Mouse (Mus musculus): ENCODE data around the gene Pogz. TPM values are rescaled to one million over a fixed set of nuclear protein-coding genes. Genes with fewer than 3 reads are reported as not detected.
A peak's percentile ranks its signal among the peaks of the same experiment; 100 is the strongest.

The Pogz gene
- polyA plus RNA-seq, 1 experiment from 2014 or later: 22.0 TPM

GRCm38 (mm10) chr3:94821008-94821638 lies 16.2 kb upstream of the Pogz start:
- H3K9me3 ChIP-seq (replicated peaks; ENCODE audit: control insufficient read depth, low read length): no peaks in the 10 kb centered on the region
- ATAC-seq (peak; percentile 78), DNase-seq (ENCODE audit: low spot score) (peak; percentile 91)
- 2% methylated on average over 31 of the region's 31 CpGs for WGBS
- H3K27me3 ChIP-seq (replicated peaks; ENCODE audit: control insufficient read depth, insufficient read depth, low read length): no peaks in the 10 kb centered on the region
- H3K9ac ChIP-seq (ENCODE audit: low read length): peak overlapping the region; percentile 79
- H3K4me1 ChIP-seq (ENCODE audit: control insufficient read depth, insufficient read depth, low read length): peaks cover 5% of the 10 kb centered on the region; the same call in 1 of the 2 replicates
- no peaks in the 10 kb centered on the region for H3K36me3 ChIP-seq (ENCODE audit: control insufficient read depth, insufficient read depth, low read length)
- peak overlapping the region; percentile 71 for H3K4me3 ChIP-seq (ENCODE audit: low read depth, low read length)
- peak overlapping the region; percentile 67 for H3K4me2 ChIP-seq (ENCODE audit: low read length)
- peak overlapping the region; percentile 90 for H3K27ac ChIP-seq (ENCODE audit: low read depth, low read length)

GRCm38 (mm10) chr3:94822082-94822481 lies 15.3 kb upstream of the Pogz start:
- Histone ChIP-seq H3K27ac (ENCODE audit: low read depth, low read length) (peak overlapping the region; percentile 90), H3K9ac (ENCODE audit: low read length) (peak overlapping the region; percentile 79), H3K27me3 (replicated peaks; ENCODE audit: control insufficient read depth, insufficient read depth, low read length) (no peaks in the 10 kb centered on the region), H3K4me1 (ENCODE audit: control insufficient read depth, insufficient read depth, low read length) (peaks cover 5% of the 10 kb centered on the region; the same call in 1 of the 2 replicates), H3K4me2 (ENCODE audit: low read length) (peak overlapping the region; percentile 67), H3K36me3 (ENCODE audit: control insufficient read depth, insufficient read depth, low read length) (no peaks in the 10 kb centered on the region), H3K4me3 (ENCODE audit: low read depth, low read length) (peak overlapping the region; percentile 71), H3K9me3 (replicated peaks; ENCODE audit: control insufficient read depth, low read length) (no peaks in the 10 kb centered on the region)
- DNase-seq (ENCODE audit: low spot score): no peak
- 84% methylated on average over 4 of the region's 4 CpGs for WGBS
- ATAC-seq: peak; percentile 47; the same call in 1 of the 2 replicates

- no peak overlapping the region for H3K27ac ChIP-seq (ENCODE audit: low read depth, low read length)
- DNase-seq (ENCODE audit: low spot score) (no peak), ATAC-seq (no peak)
- H3K4me1 ChIP-seq (ENCODE audit: control insufficient read depth, insufficient read depth, low read length): peaks cover 5% of the 10 kb centered on the region; the same call in 1 of the 2 replicates
- 84% methylated on average over 3 of the region's 3 CpGs for WGBS
- no peak overlapping the region for H3K4me3 ChIP-seq (ENCODE audit: low read depth, low read length)
- no peak overlapping the region for H3K9ac ChIP-seq (ENCODE audit: low read length)
- H3K4me2 ChIP-seq (ENCODE audit: low read length): no peak overlapping the region
- H3K27me3 ChIP-seq (replicated peaks; ENCODE audit: control insufficient read depth, insufficient read depth, low read length): no peaks in the 10 kb centered on the region
- H3K9me3 ChIP-seq (replicated peaks; ENCODE audit: control insufficient read depth, low read length): no peaks in the 10 kb centered on the region
- no peaks in the 10 kb centered on the region for H3K36me3 ChIP-seq (ENCODE audit: control insufficient read depth, insufficient read depth, low read length)
Observed at GRCm38 (mm10) chr3:94824110-94824509, 13.3 kb upstream of the Pogz start.

GRCm38 (mm10) chr3:94832100-94832499 lies 5.3 kb upstream of the Pogz start:
- H3K9ac ChIP-seq (ENCODE audit: low read length): peak overlapping the region; percentile 10; the same call in 1 of the 2 replicates
- no peaks in the 10 kb centered on the region for H3K36me3 ChIP-seq (ENCODE audit: control insufficient read depth, insufficient read depth, low read length)
- WGBS: 22% methylated on average over 9 of the region's 9 CpGs

GRCm38 (mm10) chr3:94832701-94833100 lies 4.7 kb upstream of the Pogz start:
- WGBS: 88% methylated on average over 5 of the region's 5 CpGs
- Histone ChIP-seq H3K9ac (ENCODE audit: low read length) (no peak overlapping the region), H3K36me3 (ENCODE audit: control insufficient read depth, insufficient read depth, low read length) (no peaks in the 10 kb centered on the region), H3K27ac (ENCODE audit: low read depth, low read length) (no peak overlapping the region), H3K4me1 (ENCODE audit: control insufficient read depth, insufficient read depth, low read length) (peaks cover 3% of the 10 kb centered on the region; the same call in 1 of the 2 replicates), H3K9me3 (replicated peaks; ENCODE audit: control insufficient read depth, low read length) (no peaks in the 10 kb centered on the region), H3K4me2 (ENCODE audit: low read length) (no peak overlapping the region), H3K27me3 (replicated peaks; ENCODE audit: control insufficient read depth, insufficient read depth, low read length) (no peaks in the 10 kb centered on the region), H3K4me3 (ENCODE audit: low read depth, low read length) (no peak overlapping the region)
- ATAC-seq: no peak
- DNase-seq (ENCODE audit: low spot score): no peak

More at GRCm38 (mm10) chr3:94832100-94832499, 5.3 kb upstream of the Pogz start:
- ATAC-seq (no peak), DNase-seq (ENCODE audit: low spot score) (no peak)
- Histone ChIP-seq H3K9me3 (replicated peaks; ENCODE audit: control insufficient read depth, low read length) (no peaks in the 10 kb centered on the region), H3K27ac (ENCODE audit: low read depth, low read length) (no peak overlapping the region), H3K27me3 (replicated peaks; ENCODE audit: control insufficient read depth, insufficient read depth, low read length) (no peaks in the 10 kb centered on the region), H3K4me3 (ENCODE audit: low read depth, low read length) (no peak overlapping the region), H3K4me2 (ENCODE audit: low read length) (no peak overlapping the region), H3K4me1 (ENCODE audit: control insufficient read depth, insufficient read depth, low read length) (peaks cover 3% of the 10 kb centered on the region; the same call in 1 of the 2 replicates)

- ATAC-seq (no peak), DNase-seq (ENCODE audit: low spot score) (no peak)
- no peak overlapping the region for H3K4me2 ChIP-seq (ENCODE audit: low read length)
- no peak overlapping the region for H3K27ac ChIP-seq (ENCODE audit: low read depth, low read length)
- no peaks in the 10 kb centered on the region for H3K36me3 ChIP-seq (ENCODE audit: control insufficient read depth, insufficient read depth, low read length)
- H3K9me3 ChIP-seq (replicated peaks; ENCODE audit: control insufficient read depth, low read length): no peaks in the 10 kb centered on the region
- peaks cover 3% of the 10 kb centered on the region; the same call in 1 of the 2 replicates for H3K4me1 ChIP-seq (ENCODE audit: control insufficient read depth, insufficient read depth, low read length)
- no peaks in the 10 kb centered on the region for H3K27me3 ChIP-seq (replicated peaks; ENCODE audit: control insufficient read depth, insufficient read depth, low read length)
- H3K9ac ChIP-seq (ENCODE audit: low read length): no peak overlapping the region
- H3K4me3 ChIP-seq (ENCODE audit: low read depth, low read length): no peak overlapping the region
Observed at GRCm38 (mm10) chr3:94833358-94833757, 4.0 kb upstream of the Pogz start.

GRCm38 (mm10) chr3:94835396-94835795 lies 2.0 kb upstream of the Pogz start:
- no peak overlapping the region for H3K4me3 ChIP-seq (ENCODE audit: low read depth, low read length)
- DNase-seq (ENCODE audit: low spot score): no peak
- no peak for ATAC-seq

GRCm38 (mm10) chr3:94837959-94838496 lies 661 bp downstream of the Pogz start:
- Histone ChIP-seq H3K9me3 (replicated peaks; ENCODE audit: control insufficient read depth, low read length) (no peaks in the 10 kb centered on the region), H3K4me3 (ENCODE audit: low read depth, low read length) (peak overlapping the region; percentile 64), H3K27ac (ENCODE audit: low read depth, low read length) (peak overlapping the region; percentile 100), H3K9ac (ENCODE audit: low read length) (peak overlapping the region; percentile 91), H3K36me3 (ENCODE audit: control insufficient read depth, insufficient read depth, low read length) (no peaks in the 10 kb centered on the region), H3K27me3 (replicated peaks; ENCODE audit: control insufficient read depth, insufficient read depth, low read length) (no peaks in the 10 kb centered on the region), H3K4me2 (ENCODE audit: low read length) (peak overlapping the region; percentile 63), H3K4me1 (ENCODE audit: control insufficient read depth, insufficient read depth, low read length) (peaks cover 14% of the 10 kb centered on the region)
- DNase-seq (ENCODE audit: low spot score) (peak; percentile 92), ATAC-seq (peak; percentile 78)
- WGBS: under 1% methylated on average over 25 of the region's 62 CpGs

More at GRCm38 (mm10) chr3:94835396-94835795, 2.0 kb upstream of the Pogz start:
- H3K9ac ChIP-seq (ENCODE audit: low read length): no peak overlapping the region
- H3K27me3 ChIP-seq (replicated peaks; ENCODE audit: control insufficient read depth, insufficient read depth, low read length): no peaks in the 10 kb centered on the region
- no peaks in the 10 kb centered on the region for H3K9me3 ChIP-seq (replicated peaks; ENCODE audit: control insufficient read depth, low read length)
- H3K4me1 ChIP-seq (ENCODE audit: control insufficient read depth, insufficient read depth, low read length): peaks cover 14% of the 10 kb centered on the region
- H3K4me2 ChIP-seq (ENCODE audit: low read length): no peak overlapping the region
- 80% methylated on average over 3 of the region's 3 CpGs for WGBS
- H3K36me3 ChIP-seq (ENCODE audit: control insufficient read depth, insufficient read depth, low read length): no peaks in the 10 kb centered on the region
- no peak overlapping the region for H3K27ac ChIP-seq (ENCODE audit: low read depth, low read length)

- H3K27ac ChIP-seq (ENCODE audit: low read depth, low read length): peak overlapping the region; percentile 100
- H3K4me1 ChIP-seq (ENCODE audit: control insufficient read depth, insufficient read depth, low read length): peaks cover 14% of the 10 kb centered on the region
- peak overlapping the region; percentile 91 for H3K9ac ChIP-seq (ENCODE audit: low read length)
- no peaks in the 10 kb centered on the region for H3K9me3 ChIP-seq (replicated peaks; ENCODE audit: control insufficient read depth, low read length)
- no peak for ATAC-seq
- H3K4me2 ChIP-seq (ENCODE audit: low read length): peak overlapping the region; percentile 63
- 8% methylated on average over 9 of the region's 9 CpGs for WGBS
- peak overlapping the region; percentile 64 for H3K4me3 ChIP-seq (ENCODE audit: low read depth, low read length)
- DNase-seq (ENCODE audit: low spot score): peak; percentile 12
- no peaks in the 10 kb centered on the region for H3K36me3 ChIP-seq (ENCODE audit: control insufficient read depth, insufficient read depth, low read length)
- H3K27me3 ChIP-seq (replicated peaks; ENCODE audit: control insufficient read depth, insufficient read depth, low read length): no peaks in the 10 kb centered on the region
Observed at GRCm38 (mm10) chr3:94838631-94839030, 1.3 kb downstream of the Pogz start.

Measured in forebrain, embryonic 14.5 days (tissue).